Mouse (Mus musculus) megakaryocyte, embryonic 14.5 days (primary cell): ENCODE measurements around the gene Zcchc4. TPM values are rescaled to one million over a fixed set of nuclear protein-coding genes. Genes with fewer than 3 reads are reported as not detected.

Source experiments
- H3K27me3 ChIP-seq: replicated peaks from 2 replicates; pipeline ENCODE3; 2012; ENCODE audit warnings: inconsistent platforms
- H3K36me3 ChIP-seq: replicated peaks from 2 replicates; pipeline ENCODE3; 2012; ENCODE audit warnings: low read length, inconsistent platforms, mixed read lengths
- H3K4me1 ChIP-seq: 2 replicates; pipeline ENCODE4 v1.6.1; 2012; ENCODE audit warnings: inconsistent platforms
- H3K4me3 ChIP-seq: replicated peaks from 2 replicates; pipeline ENCODE3; 2012; ENCODE audit warnings: moderate library complexity, mild to moderate bottlenecking, inconsistent platforms
- H3K9me3 ChIP-seq: 2 replicates; pipeline ENCODE4 v1.6.1; 2012; ENCODE audit warnings: inconsistent platforms
- FLI1 ChIP-seq: IDR thresholded peaks from 2 replicates; pipeline ENCODE4 v1.6.1; 2012; ENCODE audit warnings: low read length, inconsistent platforms, mixed read lengths
- GATA1 ChIP-seq: IDR thresholded peaks from 3 replicates; pipeline ENCODE4 v1.6.1; 2012; ENCODE audit warnings: mixed read lengths, low read length, inconsistent platforms, borderline replicate concordance
- polyA plus RNA-seq: library from polyadenylated mRNA; stranded (reverse); fragments of >175 nt; gene quantifications from 2 replicates; pipeline ENCODE4 v1.2.3, GENCODE M21; 2012; ENCODE audit warnings: low replicate concordance; ENCODE audit not compliant: insufficient read depth

Zcchc4 gene
- polyA plus RNA-seq, 1 experiment, result 1.9 TPM

- H3K27me3 ChIP-seq, result no peaks in the 10 kb centered on the region
- TF ChIP-seq GATA1 (no peak), FLI1 (no peak)
- no peak overlapping the region for H3K4me3 ChIP-seq
- H3K4me1 ChIP-seq, result peaks cover 12% of the 10 kb centered on the region
- H3K9me3 ChIP-seq, result no peaks in the 10 kb centered on the region
- peaks cover 91% of the 10 kb centered on the region for H3K36me3 ChIP-seq
Observed at GRCm38 (mm10) chr5:52793230-52793629, 18.0 kb downstream of the Zcchc4 start.

DNA sequence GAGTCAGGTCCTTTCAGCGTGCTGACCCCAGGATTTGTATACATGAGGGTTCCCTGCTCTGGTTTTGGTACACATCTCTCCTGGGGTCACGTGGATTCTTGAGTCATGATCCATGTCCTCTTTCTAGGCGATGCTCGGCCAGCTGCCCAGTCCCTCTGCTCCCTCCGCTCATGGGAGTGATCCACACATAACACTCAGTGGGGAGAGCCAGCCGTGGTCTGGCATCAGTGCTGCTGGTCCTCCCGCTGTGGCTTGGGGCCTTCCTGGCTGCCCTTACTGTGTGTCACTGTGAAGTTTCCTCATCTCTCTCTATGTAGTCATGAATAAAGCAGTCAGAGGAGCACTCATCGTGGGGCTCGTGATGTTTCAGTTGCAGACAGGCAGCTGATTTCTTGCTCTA, 18.9 kb downstream of the Zcchc4 start:
- no peaks in the 10 kb centered on the region for H3K9me3 ChIP-seq
- H3K36me3 ChIP-seq, result peaks cover 91% of the 10 kb centered on the region
- TF ChIP-seq GATA1 (no peak), FLI1 (no peak)
- no peak overlapping the region for H3K4me3 ChIP-seq
- no peaks in the 10 kb centered on the region for H3K27me3 ChIP-seq
- peaks cover 12% of the 10 kb centered on the region for H3K4me1 ChIP-seq

DNA sequence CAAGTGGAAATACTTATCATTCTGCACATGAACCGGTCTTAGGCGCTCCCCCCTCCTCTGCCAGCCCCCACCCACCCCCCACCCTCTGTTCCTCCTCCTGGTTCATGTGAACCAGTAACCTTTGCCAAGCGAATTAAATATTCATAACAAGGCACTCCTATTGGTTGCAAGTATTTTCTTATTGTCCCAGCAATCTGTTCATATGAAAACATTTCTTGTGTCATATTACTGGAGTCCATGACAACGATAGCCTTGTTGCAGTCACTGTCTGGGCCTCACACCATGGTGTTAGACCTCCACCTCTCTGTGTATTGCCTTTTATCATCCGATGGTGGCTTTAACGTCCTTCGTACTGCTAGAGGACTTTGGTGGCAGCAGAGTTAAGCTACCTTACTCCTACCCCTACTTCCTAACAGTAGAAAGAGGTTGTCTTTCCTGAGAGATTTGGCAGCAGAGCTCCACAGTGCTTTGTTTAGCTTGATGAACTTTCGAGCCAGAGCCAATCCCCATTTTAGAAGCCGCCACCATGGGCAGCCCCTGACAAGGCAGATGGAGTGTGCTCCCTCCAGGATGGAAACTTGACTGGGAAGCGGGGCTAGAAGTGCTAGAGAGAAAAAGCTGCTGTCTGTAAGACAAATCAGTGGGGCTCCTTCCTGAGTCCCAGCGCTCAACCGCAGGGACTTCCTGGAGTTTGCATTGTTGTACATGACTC, 24.2 kb downstream of the Zcchc4 start:
- no peak for TF ChIP-seq FLI1
- no peak for TF ChIP-seq GATA1
- no peaks in the 10 kb centered on the region; the same call in 1 of the 2 replicates for H3K4me1 ChIP-seq
- H3K36me3 ChIP-seq, result peaks cover 82% of the 10 kb centered on the region
- H3K4me3 ChIP-seq, result no peak overlapping the region
- H3K27me3 ChIP-seq, result no peaks in the 10 kb centered on the region
- no peaks in the 10 kb centered on the region; the same call in 1 of the 2 replicates for H3K9me3 ChIP-seq

DNA sequence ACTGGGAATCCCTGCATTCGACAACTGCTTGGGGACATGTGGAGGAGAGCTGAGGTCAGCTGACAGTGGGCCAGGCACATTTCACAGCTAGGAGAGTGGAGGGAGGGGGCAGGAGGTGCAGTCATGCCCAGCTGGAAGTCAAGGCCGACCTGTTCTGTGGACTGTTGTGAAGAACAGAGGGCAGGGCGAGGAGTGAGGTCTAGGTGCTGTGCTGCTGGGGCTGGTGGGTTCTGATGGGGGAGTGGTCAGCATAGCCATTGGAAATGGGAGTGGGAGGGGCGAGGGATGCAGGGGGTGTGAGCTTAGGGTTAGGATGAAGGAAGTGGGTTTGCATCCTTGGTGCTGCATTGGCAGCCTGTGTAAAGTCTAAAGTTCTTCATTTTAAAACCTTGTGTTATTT, 30.6 kb downstream of the Zcchc4 start:
- TF ChIP-seq FLI1 (no peak), GATA1 (no peak)
- H3K4me1 ChIP-seq, result peaks cover 9% of the 10 kb centered on the region
- H3K27me3 ChIP-seq, result no peaks in the 10 kb centered on the region
- no peak overlapping the region for H3K4me3 ChIP-seq
- peaks cover 84% of the 10 kb centered on the region for H3K36me3 ChIP-seq
- H3K9me3 ChIP-seq, result no peaks in the 10 kb centered on the region

- no peak for TF ChIP-seq GATA1
- TF ChIP-seq FLI1, result no peak
- Histone ChIP-seq H3K4me3 (no peak overlapping the region), H3K36me3 (peaks cover 84% of the 10 kb centered on the region), H3K9me3 (no peaks in the 10 kb centered on the region), H3K27me3 (no peaks in the 10 kb centered on the region), H3K4me1 (peaks cover 9% of the 10 kb centered on the region)
Observed at GRCm38 (mm10) chr5:52806349-52806748, 31.1 kb downstream of the Zcchc4 start.

DNA sequence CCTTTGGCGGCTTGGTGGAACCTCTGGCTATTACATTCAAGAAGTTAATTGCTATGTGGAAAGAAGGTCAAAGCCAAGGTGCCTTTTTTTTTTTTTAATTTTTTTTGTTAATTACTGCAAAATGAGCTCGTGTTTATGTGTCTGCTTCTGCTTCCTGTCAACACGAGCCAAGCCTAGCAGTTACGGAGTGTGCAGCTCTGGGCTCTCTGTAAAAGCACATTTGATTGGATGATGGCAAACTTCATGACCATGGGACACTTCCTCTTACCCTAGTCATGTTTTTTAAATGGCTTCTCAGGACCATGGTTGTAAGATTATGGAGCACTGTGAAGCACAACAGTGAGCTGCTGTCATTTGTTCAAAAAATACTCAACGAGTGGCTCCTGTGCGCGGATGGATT, 31.8 kb downstream of the Zcchc4 start:
- Histone ChIP-seq H3K36me3 (peaks cover 83% of the 10 kb centered on the region), H3K4me1 (peaks cover 9% of the 10 kb centered on the region), H3K4me3 (no peak overlapping the region), H3K9me3 (no peaks in the 10 kb centered on the region), H3K27me3 (no peaks in the 10 kb centered on the region)
- TF ChIP-seq GATA1, result no peak
- no peak for TF ChIP-seq FLI1

DNA sequence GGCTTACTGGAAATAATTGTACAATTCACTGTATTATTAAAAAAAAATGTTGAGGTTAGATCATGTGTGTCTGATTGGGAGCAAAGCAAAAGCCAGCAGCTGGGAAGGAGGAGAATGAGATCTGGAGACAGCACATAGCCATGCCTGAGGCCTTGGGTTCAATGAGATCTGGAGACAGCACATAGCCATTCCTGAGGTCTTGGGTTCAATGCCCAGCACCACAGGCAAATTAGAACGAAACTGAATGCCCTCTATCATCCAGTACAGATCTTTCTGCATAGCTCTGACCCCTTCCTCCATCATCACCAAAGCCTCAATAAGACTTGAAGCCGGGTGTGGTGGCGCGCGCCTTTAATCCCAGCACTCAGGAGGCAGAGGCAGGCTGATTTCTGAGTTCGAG, 35.2 kb downstream of the Zcchc4 start:
- Histone ChIP-seq H3K36me3 (peaks cover 87% of the 10 kb centered on the region), H3K4me3 (no peak overlapping the region), H3K4me1 (peaks cover 9% of the 10 kb centered on the region), H3K27me3 (no peaks in the 10 kb centered on the region), H3K9me3 (no peaks in the 10 kb centered on the region)
- no peak for TF ChIP-seq FLI1

GRCm38 (mm10) chr5:52811056-52811455, 35.8 kb downstream of the Zcchc4 start:
- H3K36me3 ChIP-seq, result peaks cover 87% of the 10 kb centered on the region
- no peak overlapping the region for H3K4me3 ChIP-seq
- H3K27me3 ChIP-seq, result no peaks in the 10 kb centered on the region
- peaks cover 4% of the 10 kb centered on the region for H3K4me1 ChIP-seq
- TF ChIP-seq GATA1 (no peak), FLI1 (no peak)
- H3K9me3 ChIP-seq, result no peaks in the 10 kb centered on the region

GRCm38 (mm10) chr5:52812456-52812855, 37.2 kb downstream of the Zcchc4 start:
- no peak for TF ChIP-seq FLI1
- no peak for TF ChIP-seq GATA1
- no peak overlapping the region for H3K4me3 ChIP-seq
- no peaks in the 10 kb centered on the region for H3K27me3 ChIP-seq
- no peaks in the 10 kb centered on the region for H3K9me3 ChIP-seq
- H3K36me3 ChIP-seq, result peaks cover 88% of the 10 kb centered on the region
- no peaks in the 10 kb centered on the region for H3K4me1 ChIP-seq

GRCm38 (mm10) chr5:52813312-52813711, 38.1 kb downstream of the Zcchc4 start:
- TF ChIP-seq GATA1, result no peak
- no peak for TF ChIP-seq FLI1
- H3K27me3 ChIP-seq, result no peaks in the 10 kb centered on the region
- no peak overlapping the region for H3K4me3 ChIP-seq
- H3K36me3 ChIP-seq, result peaks cover 83% of the 10 kb centered on the region
- no peaks in the 10 kb centered on the region for H3K4me1 ChIP-seq
- no peaks in the 10 kb centered on the region for H3K9me3 ChIP-seq
